Mouse (Mus musculus) limb, embryonic 13.5 days (tissue): ENCODE results near the gene Tom1l2. TPM values are rescaled to one million over a fixed set of nuclear protein-coding genes. Genes with fewer than 3 reads are reported as not detected.

Experiments
- ATAC-seq: fragments of 200-750 bp; cut with Nextera tagmentation; 2 replicates; pipeline ENCODE4 v1.8.0; 2017; ENCODE audit warnings: low read depth, moderate number of reproducible peaks, moderate TSS enrichment; ENCODE audit not compliant: low FRiP score
- H3K27ac ChIP-seq: fragments of 300-500 bp; sonication (generic); 2 replicates; pipeline ENCODE4 v1.5.1; 2015; ENCODE audit warnings: inconsistent platforms, mild to moderate bottlenecking, moderate library complexity
- H3K27me3 ChIP-seq: fragments of 300-500 bp; sonication (generic); 2 replicates; pipeline ENCODE4 v1.6.1; 2015; ENCODE audit warnings: mild to moderate bottlenecking, inconsistent platforms
- H3K36me3 ChIP-seq: fragments of 300-500 bp; sonication (generic); 2 replicates; pipeline ENCODE4 v1.6.1; 2015; ENCODE audit warnings: inconsistent platforms, mild to moderate bottlenecking, moderate library complexity
- H3K4me1 ChIP-seq: fragments of 300-500 bp; sonication (generic); 2 replicates; pipeline ENCODE4 v1.6.1; 2015; ENCODE audit warnings: inconsistent platforms
- H3K4me2 ChIP-seq: fragments of 300-500 bp; sonication (generic); replicated peaks from 2 replicates; pipeline ENCODE4 v1.6.1; 2015; ENCODE audit warnings: inconsistent platforms, mild to moderate bottlenecking, moderate library complexity
- H3K4me3 ChIP-seq: fragments of 300-500 bp; sonication (generic); 2 replicates; pipeline ENCODE4 v1.5.1; 2015; ENCODE audit warnings: moderate library complexity, mild to moderate bottlenecking, inconsistent platforms
- H3K9ac ChIP-seq: fragments of 300-500 bp; sonication (generic); 2 replicates; pipeline ENCODE4 v1.6.1; 2015; ENCODE audit warnings: mild to moderate bottlenecking, inconsistent platforms
- H3K9me3 ChIP-seq: fragments of 300-500 bp; sonication (generic); 2 replicates; pipeline ENCODE4 v1.6.1; 2016; ENCODE audit warnings: inconsistent platforms
- WGBS: fragments of 180-500 bp; shearing (Covaris S2); methylation state at CpG from one replicate; pipeline ENCODE4 v1.1.7; 2015; 5-methylcytosine and 5-hydroxymethylcytosine counted together
- polyA plus RNA-seq: library from polyadenylated mRNA; unstranded; fragments of >200 nt; fragmentation: Nextera tagmentation; extraction: Ambion mirVana; gene quantifications from 2 replicates; pipeline ENCODE4 v1.2.1, GENCODE M21; 2015

The Tom1l2 gene
- polyA plus RNA-seq, 1 experiment from 2014 or later = 27.9 TPM

DNA sequence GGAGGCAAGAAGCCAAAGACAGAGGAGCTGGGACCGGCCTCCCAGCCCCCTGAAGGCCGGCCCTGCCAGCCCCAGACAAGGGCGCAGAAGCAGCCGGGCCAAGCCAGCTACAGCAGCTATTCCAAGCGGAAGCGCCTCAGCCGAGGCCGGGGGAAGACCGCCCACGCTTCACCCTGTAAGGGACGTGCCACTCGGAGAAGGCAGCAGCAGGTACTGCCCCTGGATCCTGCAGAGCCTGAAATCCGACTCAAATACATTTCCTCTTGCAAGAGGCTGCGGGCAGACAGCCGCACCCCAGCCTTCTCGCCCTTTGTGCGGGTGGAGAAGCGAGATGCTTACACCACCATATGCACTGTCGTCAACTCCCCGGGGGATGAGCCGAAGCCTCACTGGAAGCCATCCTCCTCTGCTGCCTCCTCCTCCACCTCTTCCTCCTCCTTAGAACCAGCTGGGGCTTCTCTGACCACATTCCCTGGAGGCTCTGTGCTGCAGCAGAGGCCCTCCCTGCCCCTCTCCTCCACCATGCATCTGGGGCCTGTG is 163.1 kb downstream of the Tom1l2 start:
- ATAC-seq = no peak
- Histone ChIP-seq H3K27ac (no peak overlapping the region; the same call in 1 of the 2 replicates), H3K4me3 (no peak overlapping the region), H3K27me3 (no peaks in the 10 kb centered on the region), H3K4me2 (no peak overlapping the region), H3K36me3 (peaks cover 99% of the 10 kb centered on the region), H3K9ac (no peak overlapping the region), H3K4me1 (peaks cover 16% of the 10 kb centered on the region), H3K9me3 (peaks cover 7% of the 10 kb centered on the region)
- WGBS = 91% methylated on average over 21 of the region's 21 CpGs

DNA sequence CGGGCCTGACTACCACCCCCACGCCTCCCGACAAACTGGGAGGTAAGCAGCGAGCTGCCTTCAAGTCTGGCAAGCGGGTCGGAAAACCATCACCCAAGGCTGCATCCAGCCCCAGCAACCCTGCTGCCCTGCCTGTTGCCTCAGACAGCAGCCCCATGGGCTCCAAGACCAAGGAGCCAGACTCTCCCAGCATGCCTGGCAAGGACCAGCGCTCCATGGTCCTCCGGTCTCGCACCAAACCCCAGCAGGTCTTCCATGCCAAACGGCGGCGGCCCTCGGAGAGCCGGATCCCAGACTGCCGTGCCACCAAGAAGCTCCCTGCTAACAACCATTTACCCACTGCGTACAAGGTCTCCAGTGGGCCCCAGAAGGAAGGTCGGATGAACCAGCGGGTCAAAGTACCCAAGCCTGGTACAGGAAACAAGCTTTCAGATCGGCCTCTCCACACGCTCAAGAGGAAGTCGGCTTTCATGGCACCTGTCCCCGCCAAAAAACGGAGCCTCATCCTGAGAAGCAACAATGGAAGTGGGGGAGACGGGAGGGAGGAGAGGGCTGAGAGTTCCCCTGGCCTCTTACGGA is 164.3 kb downstream of the Tom1l2 start:
- H3K4me2 ChIP-seq = no peak overlapping the region
- H3K4me3 ChIP-seq = no peak overlapping the region
- peaks cover 28% of the 10 kb centered on the region for H3K4me1 ChIP-seq
- H3K36me3 ChIP-seq = peaks cover 87% of the 10 kb centered on the region
- H3K27me3 ChIP-seq = no peaks in the 10 kb centered on the region
- no peak overlapping the region for H3K27ac ChIP-seq
- no peak for ATAC-seq
- H3K9ac ChIP-seq = no peak overlapping the region
- 91% methylated on average over 25 of the region's 25 CpGs for WGBS
- H3K9me3 ChIP-seq = no peaks in the 10 kb centered on the region

- WGBS = 92% methylated on average over 11 of the region's 11 CpGs
- no peak for ATAC-seq
- H3K4me2 ChIP-seq = no peak overlapping the region
- H3K36me3 ChIP-seq = peaks cover 74% of the 10 kb centered on the region
- H3K4me3 ChIP-seq = no peak overlapping the region
- no peak overlapping the region for H3K9ac ChIP-seq
- H3K27me3 ChIP-seq = no peaks in the 10 kb centered on the region
- no peaks in the 10 kb centered on the region for H3K9me3 ChIP-seq
- H3K27ac ChIP-seq = no peak overlapping the region
- peaks cover 41% of the 10 kb centered on the region for H3K4me1 ChIP-seq
These were observed 165.6 kb downstream of the Tom1l2 start for GRCm38 (mm10) chr11:60187070-60187469.

DNA sequence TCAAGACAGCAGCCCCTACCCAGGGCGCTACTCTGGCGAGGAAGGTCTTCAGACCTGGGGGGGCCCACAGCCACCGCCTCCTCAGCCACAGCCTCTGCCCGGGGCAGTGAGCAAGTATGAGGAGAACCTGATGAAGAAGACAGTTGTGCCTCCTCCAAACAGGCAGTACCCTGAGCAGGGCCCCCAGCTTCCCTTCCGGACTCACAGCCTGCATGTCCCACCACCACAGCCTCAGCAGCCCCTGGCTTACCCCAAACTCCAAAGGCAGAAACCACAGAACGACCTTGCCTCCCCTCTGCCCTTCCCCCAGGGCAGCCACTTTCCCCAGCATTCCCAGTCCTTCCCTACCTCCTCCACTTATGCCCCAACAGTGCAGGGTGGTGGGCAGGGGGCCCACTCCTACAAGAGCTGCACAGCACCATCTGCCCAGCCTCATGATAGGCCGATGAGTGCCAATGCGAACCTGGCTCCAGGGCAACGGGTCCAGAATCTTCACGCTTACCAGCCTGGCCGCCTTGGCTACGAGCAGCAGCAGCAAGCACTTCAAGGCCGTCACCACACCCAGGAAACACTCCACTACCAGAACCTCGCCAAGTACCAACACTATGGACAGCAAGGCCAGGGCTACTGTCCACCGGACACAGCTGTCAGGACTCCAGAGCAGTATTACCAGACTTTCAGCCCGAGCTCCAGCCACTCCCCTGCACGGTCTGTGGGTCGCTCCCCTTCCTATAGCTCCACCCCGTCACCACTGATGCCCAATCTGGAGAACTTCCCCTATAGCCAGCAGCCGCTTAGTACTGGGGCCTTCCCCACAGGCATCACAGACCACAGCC is 167.1 kb downstream of the Tom1l2 start:
- H3K27ac ChIP-seq = no peak overlapping the region
- no peak for ATAC-seq
- peaks cover 59% of the 10 kb centered on the region for H3K36me3 ChIP-seq
- H3K9me3 ChIP-seq = no peaks in the 10 kb centered on the region
- peak overlapping the region; percentile 45 for H3K9ac ChIP-seq
- H3K4me3 ChIP-seq = no peak overlapping the region
- no peak overlapping the region for H3K4me2 ChIP-seq
- peaks cover 55% of the 10 kb centered on the region for H3K4me1 ChIP-seq
- H3K27me3 ChIP-seq = no peaks in the 10 kb centered on the region
- 77% methylated on average over 20 of the region's 20 CpGs for WGBS

DNA sequence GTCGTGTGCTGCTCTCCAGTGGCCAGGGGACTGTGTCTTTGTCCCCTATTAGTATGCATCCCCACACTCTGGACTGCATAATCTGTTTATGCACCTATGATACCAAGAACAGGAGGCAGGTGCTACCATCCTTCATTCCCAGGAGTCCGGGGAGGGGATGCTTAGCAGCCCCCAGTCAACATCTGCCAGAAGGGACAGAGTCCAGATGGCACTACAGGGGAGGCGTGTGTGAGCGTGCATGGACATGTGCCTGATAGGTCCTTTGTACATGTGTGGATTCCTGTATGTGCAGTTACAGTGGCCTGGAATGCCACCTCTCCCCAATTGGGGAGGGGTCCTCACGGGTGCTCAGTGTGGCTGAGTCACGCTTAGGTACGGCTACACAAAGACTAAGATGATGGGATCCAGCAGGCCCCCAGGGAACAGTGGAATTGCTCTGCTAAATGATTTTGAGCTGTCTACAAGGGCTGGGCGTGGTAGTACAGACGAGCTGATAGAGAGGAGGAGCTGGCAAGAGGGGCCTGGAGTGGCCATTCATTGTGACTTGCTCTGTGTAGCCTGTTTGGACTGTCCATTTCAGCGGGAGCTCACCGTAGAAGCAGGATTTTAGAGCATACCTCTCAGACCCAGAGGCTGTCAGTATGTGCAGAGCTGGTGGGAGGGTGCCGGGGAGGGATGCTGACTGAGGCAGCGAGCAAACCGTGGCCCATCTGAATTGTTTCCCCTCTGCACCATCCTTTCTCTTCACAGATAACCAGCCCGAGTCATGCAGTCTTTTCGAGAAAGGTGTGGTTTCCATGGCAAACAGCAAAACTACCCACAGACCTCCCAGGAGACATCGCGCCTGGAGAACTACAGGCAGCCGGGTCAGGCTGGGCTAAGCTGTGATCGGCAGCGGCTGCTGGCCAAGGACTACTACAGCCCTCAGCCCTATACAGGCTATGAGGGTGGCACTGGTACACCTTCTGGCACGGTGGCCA is 168.1 kb downstream of the Tom1l2 start:
- Histone ChIP-seq H3K4me3 (no peak overlapping the region), H3K27me3 (no peaks in the 10 kb centered on the region), H3K27ac (peak overlapping the region; percentile 70; the same call in 1 of the 2 replicates), H3K36me3 (peaks cover 54% of the 10 kb centered on the region), H3K4me2 (0 out of 2 replicates have a peak overlapping the region, but pooled peaks have one; percentile 7), H3K9ac (peak overlapping the region; percentile 45), H3K9me3 (no peaks in the 10 kb centered on the region), H3K4me1 (peaks cover 65% of the 10 kb centered on the region)
- 55% methylated on average over 22 of the region's 22 CpGs for WGBS
- ATAC-seq = no peak

GRCm38 (mm10) chr11:60182741-60183140 is 170.0 kb downstream of the Tom1l2 start:
- 0 out of 2 replicates have a peak overlapping the region, but pooled peaks have one; percentile 19 for H3K4me2 ChIP-seq
- H3K9me3 ChIP-seq = no peaks in the 10 kb centered on the region
- H3K4me3 ChIP-seq = no peak overlapping the region
- 0 out of 2 replicates have a peak overlapping the region, but pooled peaks have one; percentile 32 for H3K9ac ChIP-seq
- H3K27me3 ChIP-seq = no peaks in the 10 kb centered on the region
- peaks cover 36% of the 10 kb centered on the region for H3K36me3 ChIP-seq
- H3K4me1 ChIP-seq = peaks cover 83% of the 10 kb centered on the region
- peak overlapping the region; percentile 22; the same call in 1 of the 2 replicates for H3K27ac ChIP-seq
- no peak for ATAC-seq
- 47% methylated on average over 2 of the region's 2 CpGs for WGBS

DNA sequence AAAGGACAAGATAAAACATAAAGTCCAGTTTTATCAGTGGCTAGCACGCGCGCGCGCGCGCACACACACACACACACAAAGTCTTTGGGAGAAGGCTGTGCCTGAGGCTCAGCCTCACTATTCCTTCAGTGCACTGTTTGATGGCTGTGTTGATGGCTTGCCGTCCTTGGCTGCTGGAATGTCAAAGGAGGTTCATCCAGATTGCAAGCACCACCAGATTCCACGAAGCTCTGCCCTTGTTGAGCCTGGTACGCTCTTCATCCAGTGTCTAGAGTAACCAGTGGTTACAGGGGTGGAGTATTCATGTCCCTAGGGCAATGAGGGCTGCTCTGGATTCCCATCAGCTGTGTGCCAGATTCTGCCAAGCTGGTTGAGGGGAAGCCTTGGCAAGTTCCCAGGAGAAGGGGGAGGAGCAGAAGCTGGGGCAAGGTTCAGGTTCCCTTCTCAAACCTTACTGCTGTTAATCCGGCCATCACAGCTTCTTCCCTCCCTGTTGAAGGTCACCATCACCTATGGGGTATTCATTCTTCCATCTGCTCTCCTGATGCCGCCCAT is 170.5 kb downstream of the Tom1l2 start:
- Histone ChIP-seq H3K4me3 (no peak overlapping the region), H3K9me3 (no peaks in the 10 kb centered on the region), H3K27ac (0 out of 2 replicates have a peak overlapping the region, but pooled peaks have one; percentile 22), H3K4me2 (peak overlapping the region; percentile 19; the same call in 1 of the 2 replicates), H3K27me3 (no peaks in the 10 kb centered on the region), H3K9ac (peak overlapping the region; percentile 32; the same call in 1 of the 2 replicates), H3K4me1 (peaks cover 89% of the 10 kb centered on the region), H3K36me3 (peaks cover 30% of the 10 kb centered on the region)
- ATAC-seq = no peak
- 74% methylated on average over 12 of the region's 12 CpGs for WGBS

DNA sequence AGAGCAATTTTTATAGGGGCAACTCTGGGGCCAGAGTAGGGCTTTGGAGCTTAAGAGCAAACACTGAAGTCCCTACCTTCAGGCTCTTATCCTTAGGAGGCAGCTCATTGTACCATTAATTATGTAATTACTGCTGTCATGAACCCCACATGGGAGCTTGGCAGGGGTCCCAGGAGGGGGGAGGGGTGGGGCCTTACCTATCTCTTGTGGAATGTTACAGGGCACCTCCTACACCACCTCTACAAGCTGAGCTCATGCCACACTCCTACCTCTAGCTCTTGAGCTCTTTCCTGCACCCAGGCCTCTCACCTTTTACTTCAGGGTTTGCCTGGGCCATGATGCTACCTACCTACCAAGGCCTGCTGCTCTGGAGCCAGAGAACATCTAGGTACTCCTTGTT is 174.2 kb downstream of the Tom1l2 start:
- H3K4me3 ChIP-seq = no peak overlapping the region
- H3K9ac ChIP-seq = no peak overlapping the region
- no peaks in the 10 kb centered on the region for H3K27me3 ChIP-seq
- H3K4me1 ChIP-seq = peaks cover 97% of the 10 kb centered on the region
- H3K36me3 ChIP-seq = peaks cover 5% of the 10 kb centered on the region
- H3K9me3 ChIP-seq = no peaks in the 10 kb centered on the region
- no peak overlapping the region for H3K27ac ChIP-seq
- ATAC-seq = no peak
- H3K4me2 ChIP-seq = peak overlapping the region; percentile 100; the same call in 1 of the 2 replicates

GRCm38 (mm10) chr11:60178005-60178404 is 174.7 kb downstream of the Tom1l2 start:
- Histone ChIP-seq H3K4me2 (peak overlapping the region; percentile 100), H3K36me3 (peaks cover 5% of the 10 kb centered on the region), H3K27me3 (no peaks in the 10 kb centered on the region), H3K27ac (peak overlapping the region; percentile 79; the same call in 1 of the 2 replicates), H3K4me1 (peaks cover 97% of the 10 kb centered on the region), H3K9ac (peak overlapping the region; percentile 79), H3K9me3 (no peaks in the 10 kb centered on the region), H3K4me3 (no peak overlapping the region)
- 40% methylated on average over 6 of the region's 6 CpGs for WGBS
- no peak for ATAC-seq

GRCm38 (mm10) chr11:60176975-60177657 is 175.6 kb downstream of the Tom1l2 start:
- H3K9me3 ChIP-seq = no peaks in the 10 kb centered on the region
- peak overlapping the region; percentile 79 for H3K27ac ChIP-seq
- ATAC-seq = peak; percentile 42
- WGBS = 2% methylated on average over 42 of the region's 42 CpGs
- H3K27me3 ChIP-seq = no peaks in the 10 kb centered on the region
- H3K4me3 ChIP-seq = peak overlapping the region; percentile 69
- H3K4me2 ChIP-seq = peak overlapping the region; percentile 100
- H3K36me3 ChIP-seq = peaks cover 5% of the 10 kb centered on the region
- peaks cover 97% of the 10 kb centered on the region for H3K4me1 ChIP-seq
- peak overlapping the region; percentile 79 for H3K9ac ChIP-seq
